Mouse (Mus musculus): ENCODE data around the gene Atp6v1fnb. TPM values are rescaled to one million over a fixed set of nuclear protein-coding genes. Genes with fewer than 3 reads are reported as not detected.
A peak's percentile ranks its signal among the peaks of the same experiment; 100 is the strongest.

Gene Atp6v1fnb
- polyA plus RNA-seq, 1 experiment = not detected

- peak; percentile 65 for DNase-seq (ENCODE audit: low read depth)
These were observed 3.5 kb upstream of the Atp6v1fnb start, which contains the start of gene Atp6v1f for GRCm38 (mm10) chr6:29467583-29468354. Gene Atp6v1f, plus strand, starts transcription at chr6:29467718.

- no peak for DNase-seq (ENCODE audit: low read depth)
These were observed 2.4 kb upstream of the Atp6v1fnb start for GRCm38 (mm10) chr6:29468851-29469250.

DNA sequence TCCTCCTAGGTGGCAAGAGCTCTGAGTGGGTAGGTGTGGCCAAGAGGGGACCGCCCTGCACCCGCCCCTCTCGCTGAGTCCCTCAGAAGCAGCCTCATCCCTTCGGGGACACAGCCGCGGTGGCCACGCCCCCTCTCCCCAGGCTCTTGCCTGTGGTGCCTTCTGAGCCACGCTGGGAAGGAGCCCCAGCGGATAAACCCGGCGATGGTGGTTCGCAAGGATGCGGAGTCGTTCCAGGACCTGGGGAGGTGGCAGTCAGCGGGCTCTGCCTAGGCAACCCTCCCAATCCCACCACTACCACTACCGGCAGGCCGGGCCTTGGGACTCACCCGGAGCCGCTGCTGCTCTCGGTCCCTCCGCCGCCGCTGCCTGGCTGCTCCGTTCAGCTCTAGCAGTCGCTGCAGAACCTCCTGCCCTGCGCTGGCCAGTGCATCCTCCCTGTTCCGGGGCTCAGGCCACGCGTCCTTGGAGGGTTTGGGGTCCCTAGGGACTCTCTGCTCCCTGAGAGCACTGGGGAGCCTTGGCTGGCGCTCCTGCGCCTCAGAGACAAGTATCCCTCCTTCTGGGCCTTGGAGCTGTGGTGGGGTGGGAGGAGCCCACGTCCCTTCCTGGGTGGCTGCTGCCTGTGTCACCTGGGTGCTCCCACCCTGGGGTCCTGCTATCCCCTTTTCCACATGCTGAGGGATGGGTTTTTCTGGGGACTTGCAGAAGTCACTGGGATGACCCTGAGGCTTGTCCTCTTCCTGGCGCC lies 2.9 kb downstream of the Atp6v1fnb start:
- DNase-seq (ENCODE audit: low read depth) = no peak

GRCm38 (mm10) chr6:29474736-29475135 lies 3.5 kb downstream of the Atp6v1fnb start:
- no peak for DNase-seq (ENCODE audit: low read depth)

DNA sequence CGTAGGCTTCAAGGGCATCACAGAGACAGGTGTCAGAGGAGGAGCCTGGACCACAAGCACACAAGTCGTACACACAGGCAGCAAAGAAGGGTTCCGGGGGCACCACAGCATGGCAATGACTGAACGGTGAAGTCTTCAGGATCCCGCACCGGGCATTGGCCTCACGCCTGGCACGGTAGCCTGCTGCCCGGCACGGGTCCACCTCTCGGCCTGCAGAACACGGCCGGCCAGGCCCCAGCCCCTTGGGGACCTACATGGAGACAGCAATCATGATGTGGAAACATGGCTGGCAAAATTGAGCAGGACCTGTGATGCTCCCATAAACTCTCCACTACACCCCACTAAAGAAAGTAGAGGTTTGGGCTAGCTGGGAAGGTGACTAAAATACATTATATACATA lies 11.5 kb downstream of the Atp6v1fnb start:
- no peak for DNase-seq (ENCODE audit: low read depth)

- DNase-seq (ENCODE audit: low read depth) = no peak
These were observed 13.7 kb downstream of the Atp6v1fnb start for GRCm38 (mm10) chr6:29484716-29485559.

DNA sequence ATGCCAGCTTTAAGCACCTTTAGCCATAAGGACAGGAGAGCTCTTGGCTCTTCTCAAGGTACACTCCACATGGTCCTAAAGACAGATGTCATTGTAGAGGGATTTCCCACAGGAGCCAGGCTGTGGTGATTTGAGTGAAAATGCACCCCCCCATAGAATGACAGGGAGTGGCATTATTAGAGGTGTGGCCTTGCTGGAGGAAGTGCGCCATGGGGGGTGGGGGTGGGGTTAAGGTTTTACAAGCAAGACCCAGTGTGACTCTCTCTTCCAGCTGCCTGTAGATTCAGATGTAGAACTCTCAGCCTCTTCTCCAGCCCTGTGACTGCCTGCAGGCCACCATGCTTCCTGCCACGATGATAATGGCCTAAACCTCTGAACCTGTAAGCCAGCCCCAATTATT lies 14.7 kb downstream of the Atp6v1fnb start:
- no peak for DNase-seq (ENCODE audit: low read depth)

DNA sequence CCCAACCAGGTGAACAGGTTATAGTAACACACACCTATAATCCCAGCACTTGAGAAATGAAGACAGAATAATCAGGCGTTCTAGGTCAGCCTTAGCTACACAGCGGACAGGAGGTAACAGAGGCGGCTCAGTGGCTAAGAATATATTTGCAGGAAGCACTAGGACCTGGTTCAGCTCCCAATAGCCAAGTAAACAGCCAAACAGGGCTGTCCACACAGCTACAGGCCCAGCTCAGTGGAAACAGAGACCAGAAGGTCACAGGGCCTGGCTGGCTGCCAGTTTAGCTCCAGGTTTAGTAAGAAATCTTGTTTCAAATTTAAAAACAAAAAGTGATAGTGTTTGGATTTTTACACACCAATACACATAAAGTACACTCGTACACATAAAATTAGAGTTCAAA lies 22.9 kb downstream of the Atp6v1fnb start:
- no peak for DNase-seq (ENCODE audit: low read depth)

DNA sequence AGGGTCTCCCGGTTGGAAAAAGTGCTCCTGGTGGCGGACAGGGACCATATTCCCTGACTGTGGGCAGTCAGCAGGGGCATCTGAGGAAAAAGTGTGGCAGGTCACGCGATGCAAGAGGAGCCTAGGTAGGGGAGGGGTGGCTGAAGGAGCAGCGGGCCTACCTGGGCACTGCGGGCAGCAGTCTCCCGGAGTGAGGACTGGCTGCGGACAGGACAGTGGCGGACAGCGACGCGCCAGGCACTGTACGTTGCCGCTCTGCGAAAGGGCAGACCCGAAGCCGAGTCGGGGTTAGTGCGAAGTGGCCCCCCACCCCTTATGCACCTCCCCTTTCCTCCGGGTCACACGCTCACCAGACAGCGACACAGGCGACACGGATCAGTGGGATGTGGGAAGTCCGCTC lies 25.0 kb downstream of the Atp6v1fnb start:
- no peak for DNase-seq (ENCODE audit: low read depth)

- DNase-seq (ENCODE audit: low read depth) = no peak
These were observed 26.6 kb downstream of the Atp6v1fnb start for GRCm38 (mm10) chr6:29497791-29498190.

GRCm38 (mm10) chr6:29500177-29500576 lies 28.9 kb downstream of the Atp6v1fnb start:
- DNase-seq (ENCODE audit: low read depth) = no peak

DNA sequence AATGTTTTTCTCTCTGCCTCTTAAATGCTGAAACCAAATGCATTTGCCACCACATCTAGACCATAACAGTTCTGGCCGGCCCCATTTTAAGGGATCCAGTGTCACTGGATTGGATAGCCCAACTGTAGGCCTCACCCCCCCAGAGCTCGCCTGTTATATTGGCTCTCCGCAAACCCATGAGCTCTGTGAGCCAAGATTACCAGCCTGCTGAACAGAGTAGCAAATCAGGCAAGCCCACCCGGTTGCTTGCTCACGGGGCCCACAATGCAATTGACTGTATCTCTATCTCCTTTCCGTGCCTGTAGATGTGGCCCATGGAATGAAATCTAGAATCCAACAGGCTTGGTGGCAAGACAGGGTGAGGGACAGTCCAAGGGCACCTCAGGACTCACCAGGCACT lies 29.6 kb downstream of the Atp6v1fnb start:
- DNase-seq (ENCODE audit: low read depth) = no peak

DNA sequence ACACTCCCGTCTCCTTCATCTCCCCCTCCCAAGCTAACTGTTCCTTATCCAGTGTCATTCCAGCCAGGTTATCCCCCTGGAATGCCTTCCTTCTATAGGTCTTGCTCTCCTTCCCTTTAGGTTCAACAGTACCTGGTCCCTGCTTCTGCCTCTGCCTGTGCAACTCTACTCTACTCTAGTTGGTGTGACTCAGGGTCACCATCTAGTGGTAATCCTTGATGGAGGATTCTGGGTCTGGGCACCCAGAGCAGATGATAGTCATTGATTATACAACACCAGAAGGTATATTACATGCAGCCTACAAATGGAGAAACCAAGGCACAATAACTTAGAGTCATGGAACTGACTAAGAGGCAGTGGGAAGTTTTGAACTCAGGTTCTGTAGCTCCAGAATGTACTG lies 30.4 kb downstream of the Atp6v1fnb start:
- no peak for DNase-seq (ENCODE audit: low read depth)

GRCm38 (mm10) chr6:29505493-29505892 lies 34.3 kb downstream of the Atp6v1fnb start:
- DNase-seq (ENCODE audit: low read depth) = no peak

- no peak for DNase-seq (ENCODE audit: low read depth)
These were observed 35.6 kb downstream of the Atp6v1fnb start for GRCm38 (mm10) chr6:29506834-29507233.

DNA sequence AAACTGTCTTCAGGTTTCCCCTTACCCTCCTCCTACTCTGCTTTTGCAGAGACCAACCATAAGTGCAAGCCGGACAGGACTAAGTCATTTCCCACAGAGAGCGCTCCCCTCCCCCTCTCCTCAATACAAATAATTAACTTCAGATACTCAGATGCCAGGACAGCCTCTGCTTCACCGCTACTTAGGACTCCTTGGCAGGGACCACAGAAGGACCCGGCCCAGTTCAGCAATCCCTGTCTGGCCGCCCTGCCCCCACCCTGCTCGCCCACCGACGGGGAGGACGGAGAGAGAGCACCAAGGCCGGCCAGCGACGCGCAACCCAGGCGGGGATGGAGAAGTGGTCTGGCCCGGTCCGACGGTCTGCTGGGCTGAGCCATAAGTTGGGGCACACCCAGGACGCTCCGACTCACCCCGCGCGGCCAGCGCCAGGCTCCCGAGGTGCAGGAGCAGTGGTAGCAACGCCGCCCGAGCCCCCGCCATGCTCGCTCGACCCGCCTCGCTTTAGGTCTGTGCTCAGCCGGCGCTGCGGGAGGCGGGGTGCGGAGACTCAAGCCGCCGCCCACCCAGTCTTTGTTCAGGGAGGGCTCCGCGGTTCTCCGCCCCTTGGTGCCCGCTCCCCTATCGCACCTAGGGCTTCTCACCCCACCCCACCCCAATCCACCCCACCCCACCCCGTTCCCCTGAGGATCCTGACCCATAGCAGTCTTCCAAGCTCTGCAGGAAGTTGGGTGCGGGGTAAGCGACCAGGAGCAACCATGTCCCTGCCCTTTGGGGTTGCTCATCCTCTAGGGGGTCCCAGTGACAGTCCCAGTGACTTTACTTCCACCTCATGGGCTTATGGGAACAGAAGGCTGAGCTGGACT lies 36.4 kb downstream of the Atp6v1fnb start, which contains the start of gene Kcp:
Gene Kcp, minus strand, starts transcription at position 506 of the 863 bp plus-strand sequence.
- no peak for DNase-seq (ENCODE audit: low read depth)

DNA sequence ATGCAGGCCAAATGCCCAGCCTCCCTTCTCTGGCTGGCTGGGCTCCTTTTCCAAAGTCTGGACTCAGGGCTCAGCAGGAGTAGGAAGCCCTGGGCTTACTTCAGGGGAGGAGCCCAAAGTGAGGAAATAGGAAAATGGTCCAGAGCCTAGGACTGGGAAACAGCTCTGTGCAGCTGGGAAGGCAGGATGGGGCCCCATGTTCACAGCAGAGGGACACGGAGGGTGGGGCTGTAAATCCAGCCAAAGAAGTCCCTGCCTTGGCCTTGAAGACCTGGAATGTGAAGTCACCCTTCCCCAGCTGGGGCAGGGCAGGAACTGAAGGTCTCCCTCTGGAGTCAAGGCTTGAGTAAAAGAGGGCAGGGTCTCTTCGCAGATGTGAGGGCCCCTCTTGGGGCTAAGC lies 37.8 kb downstream of the Atp6v1fnb start:
- no peak for DNase-seq (ENCODE audit: low read depth)

DNA sequence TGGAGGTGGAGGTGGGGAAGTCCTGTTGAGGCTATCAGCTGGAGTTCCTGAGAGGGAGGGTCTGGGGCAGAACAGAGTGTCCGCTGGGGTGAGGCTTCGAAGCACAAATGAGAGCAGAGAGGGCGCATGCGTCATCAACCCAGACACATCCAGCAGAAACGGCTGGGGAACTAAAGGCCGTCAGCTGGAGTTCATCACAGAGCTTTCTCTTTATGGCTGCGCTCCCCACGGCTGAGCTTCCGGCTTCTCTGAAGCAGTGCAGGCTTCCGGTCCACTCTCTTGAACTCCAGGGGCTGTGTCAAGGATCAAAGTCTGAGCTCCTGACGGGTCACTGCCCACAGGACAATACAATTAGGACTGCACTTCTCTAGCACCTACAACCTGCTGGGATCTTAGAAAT lies 42.0 kb downstream of the Atp6v1fnb start:
- no peak for DNase-seq (ENCODE audit: low read depth)

DNA sequence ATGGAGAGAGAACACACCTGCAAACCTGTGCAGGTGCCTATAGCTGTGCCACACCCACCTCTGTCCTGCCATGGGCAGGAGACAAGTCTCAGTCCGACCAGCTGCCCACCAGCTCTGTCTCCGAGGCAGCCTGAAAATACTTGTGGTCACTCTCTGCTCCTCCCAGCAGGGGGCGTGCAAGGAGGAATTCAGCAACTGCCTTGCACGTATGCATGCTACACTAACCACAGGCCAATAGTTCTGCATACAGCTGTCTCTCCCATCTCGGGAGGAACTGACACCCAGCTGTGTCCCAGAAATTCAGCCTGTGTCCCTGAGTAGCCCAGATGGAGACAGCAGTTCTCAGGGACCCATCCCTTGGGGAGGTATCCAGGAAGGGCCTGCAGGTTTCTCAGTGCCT lies 45.9 kb downstream of the Atp6v1fnb start:
- no peak for DNase-seq (ENCODE audit: low read depth)

- DNase-seq (ENCODE audit: low read depth) = no peak
These were observed 51.5 kb downstream of the Atp6v1fnb start for GRCm38 (mm10) chr6:29522626-29523300.
